Comparison of ENCODE assay signal across 10 mouse cellular contexts in the genomic region with DNA sequence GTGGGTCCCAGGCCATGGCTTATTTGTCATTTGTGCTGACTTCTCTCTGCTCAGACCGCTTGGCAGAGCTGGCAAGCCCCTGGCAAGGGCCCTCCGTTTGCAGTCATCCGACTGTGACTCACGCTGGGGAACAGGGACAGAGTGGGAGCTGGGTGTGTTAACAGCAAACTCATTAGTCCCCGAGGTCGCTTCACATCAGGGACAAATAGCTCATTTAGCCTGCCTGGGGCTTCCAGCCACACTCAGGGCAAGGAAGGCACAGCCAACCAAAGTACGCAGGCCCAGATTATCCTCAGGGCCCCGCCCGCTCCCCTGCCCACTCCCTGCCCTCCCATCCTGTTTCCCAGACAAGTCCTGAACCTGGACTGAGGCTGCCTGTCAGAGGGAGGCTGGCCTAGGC. TPM values are rescaled to one million over a fixed set of nuclear protein-coding genes. Genes with fewer than 3 reads are reported as not detected.
DNase-seq lines count a peak whose midpoint lies in the region; ATAC-seq and TF ChIP-seq lines count a peak whose summit lies in the region.
"Had no signal": no experiment of that assay in that cellular context is flagged by ENCODE, and none has a peak within 500 bp of the region (broad histone marks: within the 10 kb centered on the region; RNA-seq: fewer than 3 reads in every experiment).

No protein-coding gene starts in this region.

- no peak for TF ChIP-seq EP300 in heart, adult 2 months (IDR thresholded peaks at IDR 0.05; ENCODE audit: insufficient read depth, low read depth, low read length)
- no peak for TF ChIP-seq EP300 in stomach, postnatal 0 days (optimal IDR thresholded peaks at IDR 0.05)

- intact Hi-C loops in heart, adult 2 months (cut with DNase I) = no loop called here

- WGBS in heart, adult 2 months = 50% methylated on average over 9 of the region's 9 CpGs
- whole genome bisulfite sequencing in heart, embryonic 15.5 days = 66% methylated on average over 9 of the region's 9 CpGs
- 59% methylated on average over 9 of the region's 9 CpGs for WGBS in stomach, postnatal 0 days

- peaks cover 7% of the 10 kb centered on the region for H3K4me1 ChIP-seq in heart, adult 2 months (ENCODE audit: control insufficient read depth, insufficient read depth, low read length)
- H3K4me1 ChIP-seq in heart, embryonic 15.5 days (replicated peaks) = peaks cover 15% of the 10 kb centered on the region
- no peaks in the 10 kb centered on the region; the same call in none of the 2 replicates for H3K4me1 ChIP-seq in stomach, postnatal 0 days (replicated peaks; ENCODE audit: control insufficient read depth, insufficient read depth)

- no peaks in the 10 kb centered on the region for H3K27me3 ChIP-seq in heart, adult 2 months (ENCODE audit: control insufficient read depth, insufficient read depth, low read length)
- H3K27me3 ChIP-seq in heart, embryonic 15.5 days = no peaks in the 10 kb centered on the region
- no peaks in the 10 kb centered on the region for H3K27me3 ChIP-seq in stomach, postnatal 0 days (ENCODE audit: control insufficient read depth, insufficient read depth, low read length)
- H3K27me3 ChIP-seq: embryonic facial prominence, embryonic 15.5 days; liver, embryonic 15.5 days had no signal

- TF ChIP-seq CTCF in heart, adult 2 months (IDR thresholded peaks at IDR 0.05) = no peak
- TF ChIP-seq CTCF in stomach, postnatal 0 days (IDR thresholded peaks at IDR 0.05; ENCODE audit: low read depth) = no peak

- ATAC-seq in heart, embryonic 15.5 days (replicated peaks; ENCODE audit: insufficient number of reproducible peaks, insufficient read depth, low FRiP score, low read depth) = no peak
- no peak for ATAC-seq in stomach, postnatal 0 days (ENCODE audit: low FRiP score, low TSS enrichment)
- no peak for ATAC-seq in monocyte, adult 5-6 weeks (replicated peaks; ENCODE audit: insufficient number of reproducible peaks, low FRiP score, low TSS enrichment, poor library complexity, severe bottlenecking)

- no peak overlapping the region for H3K9ac ChIP-seq in heart, adult 2 months (ENCODE audit: low read depth, low read length)
- H3K9ac ChIP-seq in heart, embryonic 15.5 days = no peak overlapping the region
- H3K9ac ChIP-seq in stomach, postnatal 0 days (ENCODE audit: low read length) = no peak overlapping the region
- H3K9ac ChIP-seq: embryonic facial prominence, embryonic 15.5 days; liver, embryonic 15.5 days had no signal

- peak in 1 of 2 experiments; percentile 41 for DNase-seq in heart, adult 2 months
- no peak for DNase-seq in heart, adult 8-10 months (ENCODE audit: low spot score)
- DNase-seq in right cerebral cortex, adult 2 months (ENCODE audit: low spot score in 2 of 2) = peak; percentile 52 to 56
- DNase-seq in right cerebral cortex, postnatal 36 days (ENCODE audit: low spot score in 2 of 2) = no peak
- DNase-seq in stomach, postnatal 0 days (ENCODE audit: low spot score) = no peak
- no peak for DNase-seq in thymus, postnatal 36 days

- no peaks in the 10 kb centered on the region for H3K36me3 ChIP-seq in heart, adult 2 months (ENCODE audit: control insufficient read depth, insufficient read depth, low read length)
- no peaks in the 10 kb centered on the region for H3K36me3 ChIP-seq in heart, embryonic 15.5 days
- no peaks in the 10 kb centered on the region for H3K36me3 ChIP-seq in stomach, postnatal 0 days (ENCODE audit: control insufficient read depth, insufficient read depth, low read length)
- H3K36me3 ChIP-seq: embryonic facial prominence, embryonic 15.5 days; liver, embryonic 15.5 days had no signal

- no peaks in the 10 kb centered on the region for H3K9me3 ChIP-seq in heart, embryonic 15.5 days (replicated peaks)
- H3K9me3 ChIP-seq in stomach, postnatal 0 days (ENCODE audit: control insufficient read depth, low read length) = no peaks in the 10 kb centered on the region
- H3K9me3 ChIP-seq: embryonic facial prominence, embryonic 15.5 days; liver, embryonic 15.5 days had no signal

- TF ChIP-seq POLR2A in heart, adult 2 months (IDR thresholded peaks at IDR 0.05; ENCODE audit: insufficient read depth, low read depth, low read length) = no peak

- no peaks in the 10 kb centered on the region for H3K79me2 ChIP-seq in heart, adult 2 months (replicated peaks; ENCODE audit: control insufficient read depth, insufficient read depth, low read length)

- H3K4me2 ChIP-seq in heart, embryonic 15.5 days = no peak overlapping the region
- no peak overlapping the region for H3K4me2 ChIP-seq in stomach, postnatal 0 days (replicated peaks; ENCODE audit: low read depth)
- H3K4me2 ChIP-seq: embryonic facial prominence, embryonic 15.5 days; liver, embryonic 15.5 days had no signal

- peak overlapping the region; percentile 40 for H3K27ac ChIP-seq in heart, adult 2 months
- peak overlapping the region; percentile 8; the same call in 1 of the 2 replicates for H3K27ac ChIP-seq in heart, embryonic 15.5 days
- H3K27ac ChIP-seq in stomach, postnatal 0 days (replicated peaks) = peak overlapping the region; percentile 40; the same call in 1 of the 2 replicates
- H3K27ac ChIP-seq: embryonic facial prominence, embryonic 15.5 days; liver, embryonic 15.5 days had no signal

- no peak overlapping the region for H3K4me3 ChIP-seq in heart, adult 2 months
- no peak overlapping the region for H3K4me3 ChIP-seq in heart, embryonic 15.5 days
- H3K4me3 ChIP-seq in stomach, postnatal 0 days (ENCODE audit: low read depth, low read length) = no peak overlapping the region
- H3K4me3 ChIP-seq: embryonic facial prominence, embryonic 15.5 days; liver, embryonic 15.5 days had no signal

RNA-seq across cellular contexts. Expression of a gene that starts 56.6 kb away (rescaled TPM):
- total RNA-seq in heart, adult 2 months (2021) = 10 to 100 TPM; 28.2 to 31.9 TPM
- polyA plus RNA-seq in heart, adult 2 months (2012; rRNA removed) = 15.9 and 17.4 TPM in 2 replicates
- 10 to 100 TPM; 26.5 to 38.8 (median 31.0) TPM for total RNA-seq in heart, adult 8-10 months (2022)
- 50.6 and 76.8 TPM in 2 replicates for polyA plus RNA-seq in heart, embryonic 15.5 days (2015; fragmentation: Nextera tagmentation; extraction: Ambion mirVana)
- polyA plus RNA-seq in stomach, postnatal 0 days (2015; fragmentation: Nextera tagmentation; extraction: Ambion mirVana) = 42.9 and 46.2 TPM in 2 replicates
- total RNA-seq in monocyte, adult 5-6 weeks (2017) = 257 to 323 TPM (median 271 TPM) in 3 replicates

Comparison
In these comparisons a context has a peak if more than half of its experiments do, and no peak if none do; other contexts are left out.
1. DNase-seq: peak in right cerebral cortex, adult 2 months (2 of 2); none in heart, adult 8-10 months (single experiment), right cerebral cortex, postnatal 36 days (0 of 2), stomach, postnatal 0 days (single experiment) and thymus, postnatal 36 days (0 of 2).
2. Peak in every context shown above with its lines, with median percentiles within 50 percentile points of each other: H3K27ac ChIP-seq.